Mouse (Mus musculus) forebrain, embryonic 15.5 days (tissue): ENCODE results near the gene Gm436. TPM values are rescaled to one million over a fixed set of nuclear protein-coding genes. Genes with fewer than 3 reads are reported as not detected.

Experiments
- ATAC-seq: fragments of 200-750 bp; cut with Nextera tagmentation; replicated peaks from 2 replicates; pipeline ENCODE4 v1.8.0; 2017; ENCODE audit warnings: mild to moderate bottlenecking, moderate TSS enrichment, moderate library complexity
- H3K27ac ChIP-seq: fragments of 300-500 bp; sonication (generic); replicated peaks from 2 replicates; pipeline ENCODE4 v1.5.1; 2015; ENCODE audit warnings: mild to moderate bottlenecking, inconsistent platforms
- H3K27me3 ChIP-seq: fragments of 300-500 bp; sonication (generic); 2 replicates; pipeline ENCODE4 v1.6.1; 2015; ENCODE audit warnings: inconsistent platforms
- H3K36me3 ChIP-seq: fragments of 300-500 bp; sonication (generic); 2 replicates; pipeline ENCODE4 v1.6.1; 2015; ENCODE audit warnings: mild to moderate bottlenecking, inconsistent platforms
- H3K4me1 ChIP-seq: fragments of 300-500 bp; sonication (generic); 2 replicates; pipeline ENCODE4 v1.6.1; 2015; ENCODE audit warnings: inconsistent platforms
- H3K4me2 ChIP-seq: fragments of 300-500 bp; sonication (generic); replicated peaks from 2 replicates; pipeline ENCODE4 v1.6.1; 2015; ENCODE audit warnings: mild to moderate bottlenecking, inconsistent platforms
- H3K4me3 ChIP-seq: fragments of 300-500 bp; sonication (generic); 2 replicates; pipeline ENCODE4 v1.5.1; 2015; ENCODE audit warnings: mild to moderate bottlenecking, inconsistent platforms
- H3K9ac ChIP-seq: fragments of 300-500 bp; sonication (generic); replicated peaks from 2 replicates; pipeline ENCODE4 v1.6.1; 2015; ENCODE audit warnings: mild to moderate bottlenecking, inconsistent platforms
- H3K9me3 ChIP-seq: fragments of 300-500 bp; sonication (generic); 2 replicates; pipeline ENCODE4 v1.6.1; 2016; ENCODE audit warnings: inconsistent platforms
- WGBS: fragments of 180-500 bp; shearing (Covaris S2); methylation state at CpG from one replicate; pipeline ENCODE4 v1.1.7; 2015; ENCODE audit warnings: mixed read lengths; 5-methylcytosine and 5-hydroxymethylcytosine counted together
- polyA plus RNA-seq: library from polyadenylated mRNA; unstranded; fragments of >200 nt; fragmentation: Nextera tagmentation; extraction: Ambion mirVana; gene quantifications from 2 replicates; pipeline ENCODE4 v1.2.1, GENCODE M21; 2015

The Gm436 gene
- polyA plus RNA-seq = not detected in 2 replicates

DNA sequence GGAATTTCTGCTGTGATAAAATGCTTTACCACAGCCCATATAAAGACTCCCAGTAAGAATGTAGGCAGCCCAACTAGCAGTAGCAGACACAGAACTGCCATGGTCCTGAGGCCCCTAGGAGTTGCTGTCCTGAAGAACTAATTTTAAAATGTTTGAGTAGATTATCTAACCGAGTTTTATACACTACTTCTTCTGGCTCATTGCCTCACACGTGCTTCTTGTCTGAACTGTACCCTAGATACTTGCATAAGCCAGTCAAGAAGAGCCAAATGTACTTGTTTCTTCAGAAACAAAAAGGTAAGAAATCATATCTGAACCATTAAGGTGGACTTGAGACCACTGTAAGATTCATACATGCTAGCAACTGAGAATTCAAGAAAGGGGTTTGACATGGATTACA is at the start of gene Gm436:
TSS of gene Gm436 (minus strand) at position 101 of the 400 bp plus-strand sequence.
- no peak for ATAC-seq
- no peak within 1 kb of the TSS for H3K4me2 ChIP-seq
- no peak within 1 kb of the TSS for H3K27ac ChIP-seq
- no peaks in the 10 kb centered on the region for H3K27me3 ChIP-seq
- no peak within 1 kb of the TSS for H3K4me3 ChIP-seq
- H3K36me3 ChIP-seq = no peaks in the 10 kb centered on the region
- no peak within 1 kb of the TSS for H3K9ac ChIP-seq
- 55% methylated on average over 2 of the region's 2 CpGs for WGBS
- peaks cover 21% of the 10 kb centered on the region for H3K9me3 ChIP-seq
- H3K4me1 ChIP-seq = no peaks in the 10 kb centered on the region

GRCm38 (mm10) chr4:144721304-144721703 is 35.1 kb upstream of the Gm436 start, which contains the start of gene Gm13178:
Gene Gm13178, minus strand, starts transcription at chr4:144721404.
- Histone ChIP-seq H3K9ac (no peak within 1 kb of the TSS), H3K4me2 (no peak within 1 kb of the TSS), H3K27me3 (no peaks in the 10 kb centered on the region), H3K27ac (no peak within 1 kb of the TSS), H3K36me3 (no peaks in the 10 kb centered on the region), H3K4me3 (no peak within 1 kb of the TSS), H3K4me1 (no peaks in the 10 kb centered on the region), H3K9me3 (peaks cover 15% of the 10 kb centered on the region; the same call in 1 of the 2 replicates)
- no peak for ATAC-seq
- 100% methylated on average over 1 of the region's 1 CpGs for WGBS

DNA sequence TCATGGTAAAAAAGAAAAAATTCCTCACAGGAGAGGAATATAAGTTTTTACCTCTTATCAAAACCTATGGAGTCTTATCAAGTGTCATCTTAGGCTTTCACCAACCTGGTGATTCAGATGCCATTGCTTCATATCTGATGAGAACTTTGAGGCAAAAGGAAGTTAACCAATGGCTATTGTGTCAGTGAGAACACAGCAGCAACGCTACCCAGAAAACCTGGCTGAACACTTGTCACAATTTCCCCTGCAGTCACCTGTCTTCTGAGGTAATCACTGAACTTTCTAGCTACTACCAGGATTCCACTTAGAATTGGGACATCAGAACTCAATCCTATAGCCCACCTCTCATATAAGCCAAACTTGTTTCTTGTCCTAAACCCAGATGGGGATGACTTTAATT is 33.5 kb upstream of the Gm436 start:
- Histone ChIP-seq H3K4me3 (no peak overlapping the region), H3K27me3 (no peaks in the 10 kb centered on the region), H3K4me1 (no peaks in the 10 kb centered on the region), H3K9me3 (peaks cover 15% of the 10 kb centered on the region; the same call in 1 of the 2 replicates), H3K9ac (no peak overlapping the region), H3K4me2 (no peak overlapping the region), H3K27ac (no peak overlapping the region), H3K36me3 (no peaks in the 10 kb centered on the region)
- WGBS = 89% methylated on average over 1 of the region's 1 CpGs
- no peak for ATAC-seq

- 77% methylated on average over 1 of the region's 1 CpGs for WGBS
- no peak overlapping the region for H3K27ac ChIP-seq
- no peaks in the 10 kb centered on the region for H3K36me3 ChIP-seq
- H3K4me3 ChIP-seq = no peak overlapping the region
- no peak overlapping the region for H3K9ac ChIP-seq
- no peak for ATAC-seq
- H3K27me3 ChIP-seq = no peaks in the 10 kb centered on the region
- H3K9me3 ChIP-seq = peaks cover 15% of the 10 kb centered on the region; the same call in 1 of the 2 replicates
- no peaks in the 10 kb centered on the region for H3K4me1 ChIP-seq
- no peak overlapping the region for H3K4me2 ChIP-seq
These were observed 32.1 kb upstream of the Gm436 start for GRCm38 (mm10) chr4:144718288-144718687.

DNA sequence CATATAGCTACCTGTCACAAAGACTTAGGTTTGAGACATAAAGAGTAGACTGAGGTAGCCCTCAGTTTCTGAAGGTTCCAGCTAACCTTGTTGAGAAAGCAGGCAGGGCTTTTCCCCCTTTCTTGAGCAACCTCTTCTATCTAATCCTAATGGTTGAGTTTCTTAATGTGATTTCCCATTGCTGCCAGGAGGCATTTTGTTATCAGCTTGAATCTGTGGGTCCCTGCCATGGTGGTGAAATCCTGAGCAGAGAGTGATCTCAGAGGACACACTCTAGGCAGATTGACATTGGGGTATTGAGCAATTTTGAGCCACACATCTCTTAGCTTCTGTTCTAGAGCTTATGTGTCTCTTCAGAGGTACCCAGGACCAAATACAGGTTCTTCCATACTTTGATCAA is 47.9 kb downstream of the Gm436 start:
- H3K4me3 ChIP-seq = no peak overlapping the region
- H3K9me3 ChIP-seq = peaks cover 32% of the 10 kb centered on the region
- H3K4me2 ChIP-seq = no peak overlapping the region
- H3K36me3 ChIP-seq = no peaks in the 10 kb centered on the region
- H3K27me3 ChIP-seq = no peaks in the 10 kb centered on the region
- ATAC-seq = no peak
- no peak overlapping the region for H3K9ac ChIP-seq
- no peaks in the 10 kb centered on the region for H3K4me1 ChIP-seq
- H3K27ac ChIP-seq = no peak overlapping the region

Other genes starting within 250 kb of the Gm436 start
- not detected in 2 replicates for gene 1700012P22Rik, start 247.6 kb downstream of the Gm436 start, polyA plus RNA-seq
- not detected in 2 replicates for gene Gm9944, start 233.1 kb downstream of the Gm436 start, polyA plus RNA-seq
- gene Aadacl3, start 222.6 kb downstream of the Gm436 start, polyA plus RNA-seq = not detected in 2 replicates
- not detected in 2 replicates for gene 9430007A20Rik, start 166.5 kb downstream of the Gm436 start, polyA plus RNA-seq
- not detected in 2 replicates for gene Gm13124, start 121.2 kb downstream of the Gm436 start, polyA plus RNA-seq
- not detected in 2 replicates for gene Aadacl4, start 72.7 kb downstream of the Gm436 start, polyA plus RNA-seq
- not detected in 2 replicates for gene Gm13178, start 35.0 kb upstream of the Gm436 start, polyA plus RNA-seq
- not detected in 2 replicates for gene Gm438, start 100.2 kb upstream of the Gm436 start, polyA plus RNA-seq
- gene Dhrs3, start 206.5 kb upstream of the Gm436 start, polyA plus RNA-seq = 18.3 and 19.6 TPM in 2 replicates